Mouse (Mus musculus): ENCODE data around the gene Rai14. TPM values are rescaled to one million over a fixed set of nuclear protein-coding genes. Genes with fewer than 3 reads are reported as not detected.

Gene Rai14
- polyA plus RNA-seq, 1 experiment, result 1.3 TPM

- H3K27me3 ChIP-seq (ENCODE audit: control insufficient read depth, insufficient read depth, low read length), result no peaks in the 10 kb centered on the region
- 92% methylated on average over 3 of the region's 3 CpGs for WGBS
- TF ChIP-seq CTCF (IDR thresholded peaks at IDR 0.05; ENCODE audit: borderline replicate concordance, control insufficient read depth, extremely low read depth, insufficient read depth, low read length, poor library complexity) (no peak), POLR2A (IDR thresholded peaks at IDR 0.05; ENCODE audit: control insufficient read depth, extremely low read depth, insufficient read depth, low read length, poor library complexity) (no peak)
- H3K36me3 ChIP-seq (ENCODE audit: control insufficient read depth, insufficient read depth, low read length), result no peaks in the 10 kb centered on the region
- peaks cover 4% of the 10 kb centered on the region for H3K4me1 ChIP-seq (replicated peaks; ENCODE audit: control insufficient read depth, insufficient read depth, low read length)
- no peak for DNase-seq
- H3K27ac ChIP-seq (ENCODE audit: control insufficient read depth, insufficient read depth, low read length), result no peak overlapping the region
- H3K4me3 ChIP-seq (ENCODE audit: control insufficient read depth, insufficient read depth, low read length), result no peak overlapping the region
These were observed 10.4 kb upstream of the Rai14 start for GRCm38 (mm10) chr15:10724857-10725256.

- 6% methylated on average over 1 of the region's 1 CpGs for WGBS
- Histone ChIP-seq H3K4me1 (replicated peaks; ENCODE audit: control insufficient read depth, insufficient read depth, low read length) (peaks cover 4% of the 10 kb centered on the region), H3K27ac (ENCODE audit: control insufficient read depth, insufficient read depth, low read length) (no peak overlapping the region), H3K27me3 (ENCODE audit: control insufficient read depth, insufficient read depth, low read length) (no peaks in the 10 kb centered on the region), H3K36me3 (ENCODE audit: control insufficient read depth, insufficient read depth, low read length) (no peaks in the 10 kb centered on the region), H3K4me3 (ENCODE audit: control insufficient read depth, insufficient read depth, low read length) (no peak overlapping the region)
- TF ChIP-seq POLR2A (IDR thresholded peaks at IDR 0.05; ENCODE audit: control insufficient read depth, extremely low read depth, insufficient read depth, low read length, poor library complexity) (no peak), CTCF (IDR thresholded peaks at IDR 0.05; ENCODE audit: borderline replicate concordance, control insufficient read depth, extremely low read depth, insufficient read depth, low read length, poor library complexity) (no peak)
- no peak for DNase-seq
These were observed 9.1 kb upstream of the Rai14 start for GRCm38 (mm10) chr15:10723507-10723906.

GRCm38 (mm10) chr15:10722629-10723339 is 8.4 kb upstream of the Rai14 start:
- 84% methylated on average over 12 of the region's 12 CpGs for WGBS
- Histone ChIP-seq H3K4me1 (replicated peaks; ENCODE audit: control insufficient read depth, insufficient read depth, low read length) (peaks cover 4% of the 10 kb centered on the region), H3K27me3 (ENCODE audit: control insufficient read depth, insufficient read depth, low read length) (no peaks in the 10 kb centered on the region), H3K4me3 (ENCODE audit: control insufficient read depth, insufficient read depth, low read length) (no peak overlapping the region), H3K36me3 (ENCODE audit: control insufficient read depth, insufficient read depth, low read length) (no peaks in the 10 kb centered on the region), H3K27ac (ENCODE audit: control insufficient read depth, insufficient read depth, low read length) (no peak overlapping the region)
- TF ChIP-seq POLR2A (IDR thresholded peaks at IDR 0.05; ENCODE audit: control insufficient read depth, extremely low read depth, insufficient read depth, low read length, poor library complexity), result no peak
- no peak for TF ChIP-seq CTCF (IDR thresholded peaks at IDR 0.05; ENCODE audit: borderline replicate concordance, control insufficient read depth, extremely low read depth, insufficient read depth, low read length, poor library complexity)
- DNase-seq, result no peak

GRCm38 (mm10) chr15:10721259-10721781 is 6.9 kb upstream of the Rai14 start:
- no peak overlapping the region for H3K27ac ChIP-seq (ENCODE audit: control insufficient read depth, insufficient read depth, low read length)

GRCm38 (mm10) chr15:10720671-10721070 is 6.2 kb upstream of the Rai14 start:
- DNase-seq, result no peak
- WGBS, result 88% methylated on average over 8 of the region's 8 CpGs
- no peak for TF ChIP-seq CTCF (IDR thresholded peaks at IDR 0.05; ENCODE audit: borderline replicate concordance, control insufficient read depth, extremely low read depth, insufficient read depth, low read length, poor library complexity)
- no peak for TF ChIP-seq POLR2A (IDR thresholded peaks at IDR 0.05; ENCODE audit: control insufficient read depth, extremely low read depth, insufficient read depth, low read length, poor library complexity)

More at GRCm38 (mm10) chr15:10721259-10721781, 6.9 kb upstream of the Rai14 start:
- Histone ChIP-seq H3K36me3 (ENCODE audit: control insufficient read depth, insufficient read depth, low read length) (no peaks in the 10 kb centered on the region), H3K27me3 (ENCODE audit: control insufficient read depth, insufficient read depth, low read length) (no peaks in the 10 kb centered on the region; the same call in 1 of the 2 replicates), H3K4me3 (ENCODE audit: control insufficient read depth, insufficient read depth, low read length) (no peak overlapping the region), H3K4me1 (replicated peaks; ENCODE audit: control insufficient read depth, insufficient read depth, low read length) (peaks cover 4% of the 10 kb centered on the region)
- DNase-seq, result no peak
- 98% methylated on average over 11 of the region's 11 CpGs for WGBS
- TF ChIP-seq POLR2A (IDR thresholded peaks at IDR 0.05; ENCODE audit: control insufficient read depth, extremely low read depth, insufficient read depth, low read length, poor library complexity) (no peak), CTCF (IDR thresholded peaks at IDR 0.05; ENCODE audit: borderline replicate concordance, control insufficient read depth, extremely low read depth, insufficient read depth, low read length, poor library complexity) (no peak)

GRCm38 (mm10) chr15:10720188-10720587 is 5.8 kb upstream of the Rai14 start:
- DNase-seq, result no peak
- WGBS, result 94% methylated on average over 11 of the region's 11 CpGs

More at GRCm38 (mm10) chr15:10720671-10721070, 6.2 kb upstream of the Rai14 start:
- Histone ChIP-seq H3K27me3 (ENCODE audit: control insufficient read depth, insufficient read depth, low read length) (no peaks in the 10 kb centered on the region; the same call in 1 of the 2 replicates), H3K4me1 (replicated peaks; ENCODE audit: control insufficient read depth, insufficient read depth, low read length) (peaks cover 4% of the 10 kb centered on the region), H3K27ac (ENCODE audit: control insufficient read depth, insufficient read depth, low read length) (no peak overlapping the region), H3K4me3 (ENCODE audit: control insufficient read depth, insufficient read depth, low read length) (no peak overlapping the region), H3K36me3 (ENCODE audit: control insufficient read depth, insufficient read depth, low read length) (no peaks in the 10 kb centered on the region)

More at GRCm38 (mm10) chr15:10720188-10720587, 5.8 kb upstream of the Rai14 start:
- Histone ChIP-seq H3K36me3 (ENCODE audit: control insufficient read depth, insufficient read depth, low read length) (no peaks in the 10 kb centered on the region), H3K4me1 (replicated peaks; ENCODE audit: control insufficient read depth, insufficient read depth, low read length) (peaks cover 4% of the 10 kb centered on the region), H3K27ac (ENCODE audit: control insufficient read depth, insufficient read depth, low read length) (no peak overlapping the region), H3K4me3 (ENCODE audit: control insufficient read depth, insufficient read depth, low read length) (no peak overlapping the region), H3K27me3 (ENCODE audit: control insufficient read depth, insufficient read depth, low read length) (peaks cover 3% of the 10 kb centered on the region; the same call in 1 of the 2 replicates)
- TF ChIP-seq POLR2A (IDR thresholded peaks at IDR 0.05; ENCODE audit: control insufficient read depth, extremely low read depth, insufficient read depth, low read length, poor library complexity) (no peak), CTCF (IDR thresholded peaks at IDR 0.05; ENCODE audit: borderline replicate concordance, control insufficient read depth, extremely low read depth, insufficient read depth, low read length, poor library complexity) (no peak)

Measured in thymus, adult 2 months (tissue).